Mouse (Mus musculus) lung, postnatal 0 days (tissue): ENCODE measurements around the gene Spata1. TPM values are rescaled to one million over a fixed set of nuclear protein-coding genes. Genes with fewer than 3 reads are reported as not detected.

Experiments used
- ATAC-seq: fragments of 200-750 bp; cut with Nextera tagmentation; 2 replicates; pipeline ENCODE4 v1.8.0; 2017; ENCODE audit warnings: moderate library complexity
- DNase-seq: peaks from one replicate; pipeline ENCODE4 v3.0.0-alpha.2; 2016; ENCODE audit warnings: low spot score
- H3K27ac ChIP-seq: fragments of 300-500 bp; sonication (generic); 2 replicates; pipeline ENCODE4 v1.5.1; 2014; ENCODE audit warnings: antibody characterized with exemption, mild to moderate bottlenecking, low read length, mixed read lengths
- H3K27me3 ChIP-seq: fragments of 300-500 bp; sonication (generic); replicated peaks from 2 replicates; pipeline ENCODE4 v1.6.1; 2014; ENCODE audit warnings: low read length, mixed read lengths; ENCODE audit not compliant: insufficient read depth
- H3K36me3 ChIP-seq: fragments of 300-500 bp; sonication (generic); 2 replicates; pipeline ENCODE4 v1.6.1; 2014; ENCODE audit warnings: low read length, mixed read lengths; ENCODE audit not compliant: insufficient read depth
- H3K4me1 ChIP-seq: fragments of 300-500 bp; sonication (generic); 2 replicates; pipeline ENCODE4 v1.6.1; 2014; ENCODE audit warnings: antibody characterized with exemption, low read depth, low read length, mixed read lengths; ENCODE audit not compliant: insufficient read depth
- H3K4me2 ChIP-seq: fragments of 300-500 bp; sonication (generic); replicated peaks from 2 replicates; pipeline ENCODE4 v1.6.1; 2014; ENCODE audit warnings: low read depth, mild to moderate bottlenecking, low read length, moderate library complexity, mixed read lengths
- H3K4me3 ChIP-seq: fragments of 300-500 bp; sonication (generic); 2 replicates; pipeline ENCODE4 v1.5.1; 2014; ENCODE audit warnings: low read depth, low read length
- H3K9ac ChIP-seq: fragments of 300-500 bp; sonication (generic); replicated peaks from 2 replicates; pipeline ENCODE4 v1.6.1; 2014; ENCODE audit warnings: low read depth, mild to moderate bottlenecking
- H3K9me3 ChIP-seq: fragments of 300-500 bp; sonication (generic); 2 replicates; pipeline ENCODE4 v1.6.1; 2016; ENCODE audit warnings: low read length, mixed read lengths
- CTCF ChIP-seq: IDR thresholded peaks from 2 replicates; pipeline ENCODE4 v1.5.1; 2016; ENCODE audit warnings: antibody characterized with exemption, mild to moderate bottlenecking
- EP300 ChIP-seq: IDR thresholded peaks from 2 replicates; pipeline ENCODE4 v1.6.1; 2016; ENCODE audit warnings: antibody characterized with exemption, mild to moderate bottlenecking, control low read depth
- WGBS: fragments of 180-500 bp; shearing (Covaris S2); extraction: QIAGEN DNeasy Blood & Tissue Kit; methylation state at CpG from one replicate; pipeline ENCODE4 v1.1.7; 2014; 5-methylcytosine and 5-hydroxymethylcytosine counted together
- polyA plus RNA-seq: library from polyadenylated mRNA; unstranded; fragments of >200 nt; fragmentation: Nextera tagmentation; extraction: Ambion mirVana; gene quantifications from 2 replicates; pipeline ENCODE4 v1.2.1, GENCODE M21; 2015

Spata1 gene
- polyA plus RNA-seq, 1 experiment from 2014 or later = 4.4 TPM

GRCm38 (mm10) chr3:146500003-146500809 is 653 bp upstream of the Spata1 start:
- Histone ChIP-seq H3K36me3 (no peaks in the 10 kb centered on the region), H3K4me1 (peaks cover 3% of the 10 kb centered on the region; the same call in 1 of the 2 replicates), H3K27me3 (no peaks in the 10 kb centered on the region), H3K4me3 (peak overlapping the region; percentile 96), H3K4me2 (peak overlapping the region; percentile 64), H3K27ac (peak overlapping the region; percentile 99), H3K9me3 (no peaks in the 10 kb centered on the region), H3K9ac (peak overlapping the region; percentile 94)
- under 1% methylated on average over 32 of the region's 57 CpGs for WGBS
- ATAC-seq (peak; percentile 72), DNase-seq (peak; percentile 78)
- TF ChIP-seq EP300 (no peak; the same call in 1 of the 2 replicates), CTCF (no peak)

- ATAC-seq = no peak
- peak overlapping the region; percentile 64 for H3K4me2 ChIP-seq
- WGBS = 2% methylated on average over 13 of the region's 13 CpGs
Observed at GRCm38 (mm10) chr3:146498989-146499388, 564 bp downstream of the Spata1 start.

DNA sequence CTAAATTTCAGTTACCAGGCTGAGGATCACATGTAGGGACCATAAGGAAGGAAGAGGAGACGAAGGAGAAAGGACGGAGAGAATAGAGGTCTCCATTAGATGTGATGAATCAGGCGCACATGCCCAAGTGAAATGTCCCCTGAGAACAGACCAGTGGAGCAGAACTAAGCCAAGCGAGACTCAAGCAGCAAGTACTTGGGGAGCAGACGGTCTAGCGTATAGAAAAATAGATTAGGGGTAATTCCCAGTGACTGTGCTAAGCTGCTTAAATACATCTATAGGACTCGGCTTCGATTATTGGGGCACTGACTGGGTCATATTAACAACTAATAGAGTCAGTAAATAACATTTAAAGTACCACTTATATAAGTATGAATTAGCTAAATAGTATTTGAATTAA is 4.6 kb downstream of the Spata1 start:
- Histone ChIP-seq H3K27me3 (no peaks in the 10 kb centered on the region), H3K4me1 (no peaks in the 10 kb centered on the region), H3K36me3 (no peaks in the 10 kb centered on the region), H3K9ac (no peak overlapping the region), H3K27ac (no peak overlapping the region), H3K9me3 (no peaks in the 10 kb centered on the region), H3K4me3 (no peak overlapping the region), H3K4me2 (no peak overlapping the region)
- no peak for ATAC-seq
- TF ChIP-seq CTCF (no peak), EP300 (no peak)
- DNase-seq = no peak
- 90% methylated on average over 8 of the region's 8 CpGs for WGBS

More at GRCm38 (mm10) chr3:146498989-146499388, 564 bp downstream of the Spata1 start:
- Histone ChIP-seq H3K9ac (peak overlapping the region; percentile 94), H3K9me3 (no peaks in the 10 kb centered on the region), H3K4me3 (peak overlapping the region; percentile 96), H3K36me3 (no peaks in the 10 kb centered on the region), H3K27me3 (no peaks in the 10 kb centered on the region), H3K4me1 (peaks cover 3% of the 10 kb centered on the region; the same call in 1 of the 2 replicates), H3K27ac (peak overlapping the region; percentile 99)
- TF ChIP-seq EP300 (no peak), CTCF (no peak)
- DNase-seq = no peak

GRCm38 (mm10) chr3:146486464-146486863 is 13.1 kb downstream of the Spata1 start:
- no peaks in the 10 kb centered on the region for H3K9me3 ChIP-seq
- no peaks in the 10 kb centered on the region for H3K36me3 ChIP-seq
- no peak overlapping the region for H3K27ac ChIP-seq
- H3K4me1 ChIP-seq = no peaks in the 10 kb centered on the region
- H3K4me2 ChIP-seq = no peak overlapping the region
- ATAC-seq = no peak
- H3K27me3 ChIP-seq = no peaks in the 10 kb centered on the region
- H3K9ac ChIP-seq = no peak overlapping the region
- no peak for DNase-seq
- H3K4me3 ChIP-seq = no peak overlapping the region
- WGBS = 82% methylated on average over 4 of the region's 4 CpGs
- no peak for TF ChIP-seq EP300
- peak; percentile 32 for TF ChIP-seq CTCF

DNA sequence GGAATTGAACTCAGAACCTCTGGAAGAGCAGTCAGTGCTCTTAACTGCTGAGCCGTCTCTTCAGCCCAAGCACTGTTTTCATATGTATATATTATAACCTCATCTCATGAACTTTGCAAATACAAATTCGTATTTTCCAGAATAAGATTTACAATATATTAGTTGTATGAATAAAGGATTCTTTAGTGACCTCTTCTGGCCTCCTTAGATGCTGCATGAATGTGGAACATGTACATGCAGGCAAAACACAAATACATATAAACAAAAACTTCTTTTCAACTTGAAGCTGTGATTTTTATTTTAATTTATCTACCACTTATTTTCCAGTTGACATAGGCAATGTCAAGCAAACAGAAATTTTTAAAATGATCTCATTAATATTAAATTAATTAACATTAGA is 17.5 kb downstream of the Spata1 start:
- Histone ChIP-seq H3K4me3 (no peak overlapping the region), H3K4me1 (no peaks in the 10 kb centered on the region), H3K9me3 (no peaks in the 10 kb centered on the region), H3K4me2 (no peak overlapping the region), H3K36me3 (no peaks in the 10 kb centered on the region), H3K9ac (no peak overlapping the region), H3K27me3 (no peaks in the 10 kb centered on the region), H3K27ac (no peak overlapping the region)
- peak; percentile 44 for TF ChIP-seq CTCF
- no peak for TF ChIP-seq EP300
- DNase-seq (peak; percentile 35), ATAC-seq (no peak)
- 49% methylated on average over 2 of the region's 2 CpGs for WGBS

DNA sequence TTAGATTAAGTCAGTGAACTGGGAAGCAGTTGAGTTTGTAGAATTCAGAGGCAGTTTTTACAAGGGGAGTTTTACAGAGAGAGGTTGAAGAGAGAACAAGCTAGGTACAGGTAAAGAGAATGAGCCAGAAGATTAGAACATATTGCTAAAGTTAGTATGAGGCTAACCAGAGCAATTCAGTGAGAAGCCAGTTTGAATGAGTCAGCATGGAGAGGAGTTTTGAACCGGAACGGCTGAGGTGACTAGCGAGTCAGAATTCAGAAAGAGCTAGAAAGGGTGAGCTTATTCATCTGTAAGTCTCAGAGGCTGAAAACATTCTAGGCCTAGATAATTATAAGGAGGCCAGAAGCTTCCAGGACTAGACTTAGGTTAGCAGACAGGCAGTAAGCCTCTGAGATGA is 25.1 kb downstream of the Spata1 start:
- H3K9ac ChIP-seq = no peak overlapping the region
- TF ChIP-seq EP300 (no peak), CTCF (no peak)
- 98% methylated on average over 3 of the region's 3 CpGs for WGBS
- ATAC-seq (no peak), DNase-seq (no peak)
- H3K4me2 ChIP-seq = no peak overlapping the region
- H3K27ac ChIP-seq = no peak overlapping the region
- H3K9me3 ChIP-seq = no peaks in the 10 kb centered on the region
- H3K4me3 ChIP-seq = no peak overlapping the region
- no peaks in the 10 kb centered on the region for H3K4me1 ChIP-seq
- H3K27me3 ChIP-seq = no peaks in the 10 kb centered on the region
- no peaks in the 10 kb centered on the region for H3K36me3 ChIP-seq
